Mouse (Mus musculus) small intestine, adult 2 months (tissue): ENCODE data around the gene Zfpl1. TPM values are rescaled to one million over a fixed set of nuclear protein-coding genes. Genes with fewer than 3 reads are reported as not detected.

Experiments
- H3K27ac ChIP-seq: fragments of 200-500 bp; 2 replicates; pipeline ENCODE4 v1.5.1; 2012; ENCODE audit warnings: low read depth, low read length, control low read depth, inconsistent platforms; ENCODE audit not compliant: insufficient read depth
- H3K27me3 ChIP-seq: fragments of 200-500 bp; 2 replicates; pipeline ENCODE4 v1.6.1; 2012; ENCODE audit warnings: mild to moderate bottlenecking, moderate library complexity, low read length, inconsistent platforms; ENCODE audit not compliant: control insufficient read depth, insufficient read depth
- H3K36me3 ChIP-seq: fragments of 200-500 bp; 2 replicates; pipeline ENCODE4 v1.6.1; 2012; ENCODE audit warnings: mild to moderate bottlenecking, low read length, control low read depth, inconsistent platforms; ENCODE audit not compliant: control insufficient read depth, insufficient read depth
- H3K4me1 ChIP-seq: fragments of 200-500 bp; 2 replicates; pipeline ENCODE4 v1.6.1; 2012; ENCODE audit warnings: low read length, inconsistent platforms, mixed read lengths; ENCODE audit not compliant: control insufficient read depth, insufficient read depth, insufficient read length
- H3K4me3 ChIP-seq: fragments of 200-500 bp; 2 replicates; pipeline ENCODE4 v1.5.1; 2012; ENCODE audit warnings: low read depth, mild to moderate bottlenecking, control low read depth, inconsistent platforms, low read length, moderate library complexity
- CTCF ChIP-seq: fragments of 200-500 bp; IDR thresholded peaks from 2 replicates; pipeline ENCODE4 v1.5.1; 2012; ENCODE audit warnings: low read depth, mild to moderate bottlenecking, control low read depth, inconsistent platforms, low read length, moderate library complexity, mixed read lengths; ENCODE audit not compliant: insufficient replicate concordance, insufficient read length; ENCODE audit errors: extremely low read depth
- POLR2A ChIP-seq: fragments of 200-500 bp; IDR thresholded peaks from 2 replicates; pipeline ENCODE4 v1.6.1; 2012; ENCODE audit warnings: low read depth, mild to moderate bottlenecking, control low read depth, inconsistent platforms, low read length, moderate library complexity
- WGBS: fragments of 180-500 bp; shearing (Covaris S2); methylation state at CpG from one replicate; pipeline ENCODE4 v1.1.7; 2018; 5-methylcytosine and 5-hydroxymethylcytosine counted together
- polyA plus RNA-seq: library from polyadenylated mRNA; depleted of rRNA; stranded (reverse); fragments of >200 nt; gene quantifications from 2 replicates; pipeline ENCODE4 v1.2.3, GENCODE M21; 2012

Gene Zfpl1
- polyA plus RNA-seq, 1 experiment: 119 TPM

GRCm38 (mm10) chr19:6066571-6066970 lies 18.2 kb downstream of the Zfpl1 start:
- Histone ChIP-seq H3K27me3 (no peaks in the 10 kb centered on the region), H3K27ac (no peak overlapping the region), H3K36me3 (peaks cover 17% of the 10 kb centered on the region; the same call in 1 of the 2 replicates), H3K4me3 (peak overlapping the region; percentile 67), H3K4me1 (peaks cover 13% of the 10 kb centered on the region)
- 21% methylated on average over 5 of the region's 5 CpGs for WGBS
- no peak for TF ChIP-seq POLR2A
- no peak for TF ChIP-seq CTCF

- no peak overlapping the region for H3K27ac ChIP-seq
Measured at GRCm38 (mm10) chr19:6063081-6063480, 21.7 kb downstream of the Zfpl1 start.

GRCm38 (mm10) chr19:6062418-6062817 lies 22.3 kb downstream of the Zfpl1 start:
- peaks cover 7% of the 10 kb centered on the region for H3K36me3 ChIP-seq
- TF ChIP-seq CTCF (no peak), POLR2A (no peak)
- WGBS: 16% methylated on average over 5 of the region's 5 CpGs

More at GRCm38 (mm10) chr19:6063081-6063480, 21.7 kb downstream of the Zfpl1 start:
- Histone ChIP-seq H3K27me3 (no peaks in the 10 kb centered on the region), H3K4me3 (no peak overlapping the region), H3K36me3 (peaks cover 7% of the 10 kb centered on the region), H3K4me1 (peaks cover 11% of the 10 kb centered on the region)
- 91% methylated on average over 6 of the region's 6 CpGs for WGBS
- TF ChIP-seq CTCF (no peak), POLR2A (no peak)

GRCm38 (mm10) chr19:6061641-6062302 lies 23.0 kb downstream of the Zfpl1 start:
- H3K27ac ChIP-seq: peak overlapping the region; percentile 88
- peaks cover 6% of the 10 kb centered on the region for H3K4me1 ChIP-seq
- peak overlapping the region; percentile 97 for H3K4me3 ChIP-seq
- H3K27me3 ChIP-seq: no peaks in the 10 kb centered on the region
- TF ChIP-seq POLR2A (peak; percentile 29; the same call in 1 of the 2 replicates), CTCF (no peak)
- under 1% methylated on average over 44 of the region's 44 CpGs for WGBS
- peaks cover 7% of the 10 kb centered on the region for H3K36me3 ChIP-seq

More at GRCm38 (mm10) chr19:6062418-6062817, 22.3 kb downstream of the Zfpl1 start:
- no peaks in the 10 kb centered on the region for H3K27me3 ChIP-seq
- peak overlapping the region; percentile 97 for H3K4me3 ChIP-seq
- H3K27ac ChIP-seq: peak overlapping the region; percentile 88
- peaks cover 9% of the 10 kb centered on the region for H3K4me1 ChIP-seq

- peaks cover 7% of the 10 kb centered on the region for H3K36me3 ChIP-seq
- under 1% methylated on average over 58 of the region's 58 CpGs for WGBS
Measured at GRCm38 (mm10) chr19:6061021-6061533, 23.7 kb downstream of the Zfpl1 start, which contains the start of gene Znhit2. Gene Znhit2 (plus strand): TSS chr19:6061192.

GRCm38 (mm10) chr19:6058966-6059365 lies 25.8 kb downstream of the Zfpl1 start:
- Histone ChIP-seq H3K4me1 (peaks cover 7% of the 10 kb centered on the region), H3K27ac (peak overlapping the region; percentile 92), H3K4me3 (peak overlapping the region; percentile 30; the same call in 1 of the 2 replicates), H3K36me3 (peaks cover 16% of the 10 kb centered on the region), H3K27me3 (no peaks in the 10 kb centered on the region)
- 24% methylated on average over 5 of the region's 5 CpGs for whole genome bisulfite sequencing
- TF ChIP-seq CTCF (no peak), POLR2A (no peak)

More at GRCm38 (mm10) chr19:6061021-6061533, 23.7 kb downstream of the Zfpl1 start, which contains the start of gene Znhit2:
- Histone ChIP-seq H3K4me1 (peaks cover 7% of the 10 kb centered on the region), H3K27me3 (no peaks in the 10 kb centered on the region), H3K4me3 (peak within 1 kb of the TSS; percentile 97), H3K27ac (peak within 1 kb of the TSS; percentile 88)
- TF ChIP-seq CTCF (no peak), POLR2A (peak; percentile 86)

GRCm38 (mm10) chr19:6058513-6058912 lies 26.2 kb downstream of the Zfpl1 start:
- TF ChIP-seq POLR2A (no peak), CTCF (peak; percentile 4; the same call in 1 of the 2 replicates)
- Histone ChIP-seq H3K4me3 (peak overlapping the region; percentile 81), H3K27ac (peak overlapping the region; percentile 92), H3K4me1 (peaks cover 7% of the 10 kb centered on the region), H3K27me3 (no peaks in the 10 kb centered on the region), H3K36me3 (peaks cover 21% of the 10 kb centered on the region)
- 10% methylated on average over 5 of the region's 5 CpGs for WGBS
